Mouse (Mus musculus) heart, embryonic 10.5 days (tissue): Measurements from ENCODE around the gene Gm3139. TPM values are rescaled to one million over a fixed set of nuclear protein-coding genes. Genes with fewer than 3 reads are reported as not detected.
"Not testable (repeated sequence)": the region's sequence is repeated elsewhere in the genome, so short reads cannot be mapped to it uniquely, and the experiment has no call there.

Experiments
- DNase-seq: peaks from one replicate; pipeline ENCODE4 v3.0.0-alpha.2; 2017; ENCODE audit warnings: low spot score
- H3K27ac ChIP-seq: fragments of 300-500 bp; sonication (generic); 2 replicates; pipeline ENCODE4 v1.5.1; 2016; ENCODE audit warnings: mild to moderate bottlenecking
- H3K27me3 ChIP-seq: fragments of 300-500 bp; sonication (generic); 2 replicates; pipeline ENCODE4 v1.6.1; 2016; ENCODE audit warnings: mild to moderate bottlenecking; ENCODE audit not compliant: poor library complexity, insufficient read depth, severe bottlenecking
- H3K36me3 ChIP-seq: fragments of 300-500 bp; sonication (generic); 2 replicates; pipeline ENCODE4 v1.6.1; 2016; ENCODE audit warnings: mild to moderate bottlenecking, moderate library complexity
- H3K4me1 ChIP-seq: fragments of 300-500 bp; sonication (generic); 2 replicates; pipeline ENCODE4 v1.6.1; 2016; ENCODE audit warnings: mild to moderate bottlenecking
- H3K4me3 ChIP-seq: fragments of 300-500 bp; sonication (generic); 2 replicates; pipeline ENCODE4 v1.5.1; 2016; ENCODE audit warnings: mild to moderate bottlenecking, moderate library complexity
- H3K9me3 ChIP-seq: fragments of 300-500 bp; sonication (generic); 2 replicates; pipeline ENCODE4 v1.6.1; 2016; ENCODE audit warnings: mild to moderate bottlenecking, moderate library complexity
- WGBS: fragments of 180-500 bp; shearing (Covaris S2); methylation state at CpG from one replicate; pipeline ENCODE4 v1.1.7; 2016; 5-methylcytosine and 5-hydroxymethylcytosine counted together
- polyA plus RNA-seq: library from polyadenylated mRNA; unstranded; fragments of >200 nt; fragmentation: Nextera tagmentation; extraction: Ambion mirVana; gene quantifications from 2 replicates; pipeline ENCODE4 v1.2.1, GENCODE M21; 2016

The Gm3139 gene
- not detected in 2 replicates for polyA plus RNA-seq

- H3K27me3 ChIP-seq, H3K9me3 ChIP-seq, H3K27ac ChIP-seq, DNase-seq, H3K4me1 ChIP-seq, H3K36me3 ChIP-seq, H3K4me3 ChIP-seq: not testable (repeated sequence)
- WGBS, result no CpG with 5 or more reads among the region's 2 CpGs
These were observed at the start of gene Gm3139 for GRCm38 (mm10) chr5:94525987-94526386. Gene Gm3139 (plus strand): TSS chr5:94526287.

Other genes starting within 250 kb of the Gm3139 start
- gene A430089I19Rik, start 219.5 kb upstream of the Gm3139 start, polyA plus RNA-seq, result 0.11 and 0.14 TPM in 2 replicates
- gene Gm6502, start 211.9 kb upstream of the Gm3139 start, polyA plus RNA-seq, result not detected in 2 replicates
- not detected in 2 replicates for gene AA792892, start 186.5 kb upstream of the Gm3139 start, polyA plus RNA-seq
- gene Gm7682, start 80.5 kb upstream of the Gm3139 start, polyA plus RNA-seq, result not detected in 2 replicates
- gene Gm3147, start 90.1 kb downstream of the Gm3139 start, polyA plus RNA-seq, result not detected in 2 replicates
- not detected in 2 replicates for gene Gm6509, start 97.7 kb downstream of the Gm3139 start, polyA plus RNA-seq
- gene Gm6205, start 122.1 kb downstream of the Gm3139 start, polyA plus RNA-seq, result not detected in 2 replicates